18 mouse cellular contexts compared by ENCODE assay signal in the genomic region with DNA sequence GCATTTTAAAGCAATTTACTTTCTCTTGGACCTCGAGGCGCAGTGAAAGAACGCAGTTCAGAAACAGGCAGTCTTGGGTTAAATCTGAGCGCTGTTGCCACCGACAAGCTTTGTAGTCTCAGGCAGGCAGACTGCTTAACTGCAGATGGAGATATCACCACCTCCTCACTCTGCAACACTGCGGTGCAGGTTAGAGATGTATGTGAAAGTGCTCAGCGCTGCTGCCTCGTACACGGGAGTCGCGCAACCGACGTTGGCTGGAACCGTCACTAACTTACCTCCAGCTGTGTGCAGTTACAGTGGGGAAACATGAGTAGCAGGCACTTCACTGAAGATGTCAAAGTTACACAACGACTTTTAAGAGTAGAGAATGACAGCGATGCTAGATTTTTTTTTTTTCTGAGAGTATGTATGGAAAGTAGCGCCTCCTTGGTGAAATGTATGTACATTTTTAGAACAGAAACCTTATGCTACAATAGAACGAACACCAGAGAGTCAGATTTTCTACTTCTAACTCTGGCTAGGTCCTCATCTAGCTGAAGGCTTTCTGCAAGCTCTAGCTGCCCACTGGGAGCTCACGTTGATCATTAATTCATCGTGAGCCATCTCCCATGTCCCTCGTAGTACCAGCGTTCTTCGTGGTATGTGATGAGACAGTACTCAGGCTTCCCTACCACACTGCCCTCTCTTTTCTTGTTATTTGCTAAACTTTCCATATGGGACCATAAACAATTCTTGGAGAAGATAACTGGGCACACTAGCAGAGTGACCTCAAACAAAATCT. TPM values are rescaled to one million over a fixed set of nuclear protein-coding genes. Genes with fewer than 3 reads are reported as not detected.
DNase-seq lines count a peak whose midpoint lies in the region; ATAC-seq and TF ChIP-seq lines count a peak whose summit lies in the region.
"Had no signal": no experiment of that assay in that cellular context is flagged by ENCODE, and none has a peak within 500 bp of the region (broad histone marks: within the 10 kb centered on the region; RNA-seq: fewer than 3 reads in every experiment).

No protein-coding gene starts in this region.

- no peaks in the 10 kb centered on the region for H3K9me3 ChIP-seq in heart, embryonic 13.5 days
- no peaks in the 10 kb centered on the region for H3K9me3 ChIP-seq in midbrain, postnatal 0 days (ENCODE audit: low read length)
- no peaks in the 10 kb centered on the region for H3K9me3 ChIP-seq in midbrain, embryonic 13.5 days
- H3K9me3 ChIP-seq in lung, embryonic 16.5 days (ENCODE audit: control insufficient read depth, low read length), result no peaks in the 10 kb centered on the region
- H3K9me3 ChIP-seq: embryonic facial prominence, embryonic 15.5 days; hindbrain, embryonic 13.5 days; limb, embryonic 15.5 days; neural tube, embryonic 15.5 days had no signal

- ATAC-seq in heart, embryonic 13.5 days (ENCODE audit: extremely low read depth, insufficient number of reproducible peaks, low FRiP score, low TSS enrichment), result no peak
- no peak for ATAC-seq in midbrain, postnatal 0 days (ENCODE audit: low FRiP score)
- ATAC-seq in midbrain, embryonic 13.5 days, result no peak
- no peak for ATAC-seq in lung, embryonic 16.5 days (ENCODE audit: low read depth)
- ATAC-seq: forebrain, embryonic 14.5 days; Patski had no signal

- no peak overlapping the region for H3K27ac ChIP-seq in heart, embryonic 13.5 days (replicated peaks)
- H3K27ac ChIP-seq in midbrain, postnatal 0 days (ENCODE audit: low read depth, low read length), result no peak overlapping the region
- H3K27ac ChIP-seq in midbrain, embryonic 13.5 days, result no peak overlapping the region
- H3K27ac ChIP-seq in lung, embryonic 16.5 days (ENCODE audit: low read length), result no peak overlapping the region
- H3K27ac ChIP-seq: embryonic facial prominence, embryonic 15.5 days; hindbrain, embryonic 13.5 days; limb, embryonic 15.5 days; macrophage; neural tube, embryonic 15.5 days had no signal

- 77% methylated on average over 23 of the region's 23 CpGs for WGBS in heart, embryonic 13.5 days
- WGBS in midbrain, postnatal 0 days, result 89% methylated on average over 23 of the region's 23 CpGs
- 92% methylated on average over 23 of the region's 23 CpGs for WGBS in midbrain, embryonic 13.5 days
- WGBS in lung, embryonic 16.5 days, result 62% methylated on average over 23 of the region's 23 CpGs

- no peak overlapping the region for H3K9ac ChIP-seq in heart, embryonic 13.5 days
- H3K9ac ChIP-seq in midbrain, postnatal 0 days (replicated peaks; ENCODE audit: low read length, poor library complexity, severe bottlenecking), result no peak overlapping the region
- no peak overlapping the region for H3K9ac ChIP-seq in midbrain, embryonic 13.5 days (replicated peaks)
- peak overlapping the region; percentile 13 for H3K9ac ChIP-seq in lung, embryonic 16.5 days (ENCODE audit: low read length)
- H3K9ac ChIP-seq: embryonic facial prominence, embryonic 15.5 days; hindbrain, embryonic 13.5 days; limb, embryonic 15.5 days; neural tube, embryonic 15.5 days had no signal

- peaks cover 12% of the 10 kb centered on the region for H3K4me1 ChIP-seq in heart, embryonic 13.5 days
- H3K4me1 ChIP-seq in midbrain, postnatal 0 days (ENCODE audit: insufficient read depth, low read length), result no peaks in the 10 kb centered on the region
- peaks cover 12% of the 10 kb centered on the region for H3K4me1 ChIP-seq in midbrain, embryonic 13.5 days (replicated peaks)
- no peaks in the 10 kb centered on the region; the same call in 1 of the 2 replicates for H3K4me1 ChIP-seq in lung, embryonic 16.5 days (replicated peaks; ENCODE audit: control insufficient read depth, insufficient read depth, low read length)

- 0 out of 2 replicates have a peak overlapping the region, but pooled peaks have one; percentile 1 for H3K4me2 ChIP-seq in heart, embryonic 13.5 days
- 0 out of 2 replicates have a peak overlapping the region, but pooled peaks have one; percentile 81 for H3K4me2 ChIP-seq in midbrain, postnatal 0 days (ENCODE audit: low read depth, low read length, poor library complexity, severe bottlenecking)
- H3K4me2 ChIP-seq in midbrain, embryonic 13.5 days (replicated peaks), result no peak overlapping the region
- H3K4me2 ChIP-seq in lung, embryonic 16.5 days (ENCODE audit: low read depth, low read length), result peak overlapping the region; percentile 91
- H3K4me2 ChIP-seq: embryonic facial prominence, embryonic 15.5 days; limb, embryonic 15.5 days had no signal

- DNase-seq in heart, adult 8-10 months (ENCODE audit: low spot score), result no peak
- no peak for DNase-seq in midbrain, postnatal 0 days (ENCODE audit: low spot score)
- DNase-seq in right cerebral cortex, postnatal 36 days (ENCODE audit: low spot score in 2 of 2), result peak; percentile 59 to 73
- no peak for DNase-seq in adrenal gland, adult 8-10 months
- DNase-seq in kidney, adult 8-10 months, result no peak
- DNase-seq: cerebellum, adult 2 months; gastrocnemius, postnatal 25 days; kidney, adult 18-20 months had no signal

- no peak overlapping the region for H3K4me3 ChIP-seq in heart, embryonic 13.5 days
- H3K4me3 ChIP-seq in midbrain, postnatal 0 days (ENCODE audit: low read depth, low read length), result no peak overlapping the region
- H3K4me3 ChIP-seq in midbrain, embryonic 13.5 days (replicated peaks), result no peak overlapping the region
- H3K4me3 ChIP-seq in lung, embryonic 16.5 days (ENCODE audit: low read length), result peak overlapping the region; percentile 72
- H3K4me3 ChIP-seq: embryonic facial prominence, embryonic 15.5 days; hindbrain, embryonic 13.5 days; limb, embryonic 15.5 days had no signal

- no peaks in the 10 kb centered on the region for H3K27me3 ChIP-seq in heart, embryonic 13.5 days (replicated peaks)
- H3K27me3 ChIP-seq in midbrain, postnatal 0 days (ENCODE audit: insufficient read depth, low read length), result no peaks in the 10 kb centered on the region
- H3K27me3 ChIP-seq in midbrain, embryonic 13.5 days, result no peaks in the 10 kb centered on the region
- no peaks in the 10 kb centered on the region for H3K27me3 ChIP-seq in lung, embryonic 16.5 days (ENCODE audit: control insufficient read depth, insufficient read depth, low read depth, low read length)
- H3K27me3 ChIP-seq: embryonic facial prominence, embryonic 15.5 days; hindbrain, embryonic 13.5 days; limb, embryonic 15.5 days; neural tube, embryonic 15.5 days; Patski had no signal

- no peak for TF ChIP-seq CTCF in midbrain, postnatal 0 days (IDR thresholded peaks at IDR 0.05)

- peaks cover 28% of the 10 kb centered on the region for H3K36me3 ChIP-seq in heart, embryonic 13.5 days
- H3K36me3 ChIP-seq in midbrain, postnatal 0 days (ENCODE audit: insufficient read depth, low read length), result peaks cover 10% of the 10 kb centered on the region; the same call in 1 of the 2 replicates
- H3K36me3 ChIP-seq in midbrain, embryonic 13.5 days, result peaks cover 20% of the 10 kb centered on the region
- no peaks in the 10 kb centered on the region for H3K36me3 ChIP-seq in lung, embryonic 16.5 days (ENCODE audit: control insufficient read depth, insufficient read depth, low read length)

RNA-seq across cellular contexts. Expression of a gene that starts 1.9 kb away (rescaled TPM):
- polyA plus RNA-seq in heart, embryonic 13.5 days (2015; fragmentation: Nextera tagmentation; extraction: Ambion mirVana), result 4.0 and 4.4 TPM in 2 replicates
- 1 to 10 TPM in 3 of 4 experiments, under 1 TPM in 1; 0.90 to 3.0 (median 1.5) TPM for total RNA-seq in heart, adult 8-10 months (2022)
- total RNA-seq in midbrain, postnatal 0 days (2014; rRNA removed), result 17.2 and 18.0 TPM in 2 replicates
- 9.4 and 10.7 TPM in 2 replicates for polyA plus RNA-seq in midbrain, postnatal 0 days (2015; fragmentation: Nextera tagmentation; extraction: Ambion mirVana)
- polyA plus RNA-seq in midbrain, embryonic 13.5 days (2015; fragmentation: Nextera tagmentation; extraction: Ambion mirVana), result 6.5 and 6.9 TPM in 2 replicates
- polyA plus RNA-seq in lung, embryonic 16.5 days (2015; fragmentation: Nextera tagmentation; extraction: Ambion mirVana), result 35.7 and 43.7 TPM in 2 replicates
- 1 to 10 TPM in 1 of 4 experiments, under 1 TPM in 3; 0.35 to 1.1 (median 0.63) TPM for total RNA-seq in adrenal gland, adult 8-10 months (2022)

RNA-seq across cellular contexts. Expression of a gene that starts 42.8 kb away (rescaled TPM):
- polyA plus RNA-seq in heart, embryonic 13.5 days (2015; fragmentation: Nextera tagmentation; extraction: Ambion mirVana), result 11.8 and 13.2 TPM in 2 replicates
- 10 to 100 TPM in 2 of 4 experiments, 1 to 10 TPM in 2; 6.7 to 11.3 (median 8.8) TPM for total RNA-seq in heart, adult 8-10 months (2022)
- total RNA-seq in midbrain, postnatal 0 days (2014; rRNA removed), result 19.9 and 24.4 TPM in 2 replicates
- 10.9 and 11.5 TPM in 2 replicates for polyA plus RNA-seq in midbrain, postnatal 0 days (2015; fragmentation: Nextera tagmentation; extraction: Ambion mirVana)
- polyA plus RNA-seq in midbrain, embryonic 13.5 days (2015; fragmentation: Nextera tagmentation; extraction: Ambion mirVana), result 15.9 and 16.5 TPM in 2 replicates
- 14.6 and 16.9 TPM in 2 replicates for polyA plus RNA-seq in lung, embryonic 16.5 days (2015; fragmentation: Nextera tagmentation; extraction: Ambion mirVana)
- total RNA-seq in adrenal gland, adult 8-10 months (2022), result 10 to 100 TPM in 3 of 4 experiments, 1 to 10 TPM in 1; 8.5 to 14.1 (median 10.7) TPM

RNA-seq across cellular contexts. Expression of a gene that starts 43.4 kb away (rescaled TPM):
- polyA plus RNA-seq in heart, embryonic 13.5 days (2015; fragmentation: Nextera tagmentation; extraction: Ambion mirVana), result 6.3 and 6.4 TPM in 2 replicates
- total RNA-seq in heart, adult 8-10 months (2022), result 1 to 10 TPM; 3.4 to 4.0 (median 3.9) TPM
- 2.9 and 3.4 TPM in 2 replicates for total RNA-seq in midbrain, postnatal 0 days (2014; rRNA removed)
- polyA plus RNA-seq in midbrain, postnatal 0 days (2015; fragmentation: Nextera tagmentation; extraction: Ambion mirVana), result 1.7 and 1.9 TPM in 2 replicates
- 4.1 and 4.7 TPM in 2 replicates for polyA plus RNA-seq in midbrain, embryonic 13.5 days (2015; fragmentation: Nextera tagmentation; extraction: Ambion mirVana)
- 9.8 and 10.4 TPM in 2 replicates for polyA plus RNA-seq in lung, embryonic 16.5 days (2015; fragmentation: Nextera tagmentation; extraction: Ambion mirVana)
- total RNA-seq in adrenal gland, adult 8-10 months (2022), result 1 to 10 TPM; 5.7 to 7.4 (median 6.7) TPM

Comparison
In these comparisons a context has a peak if more than half of its experiments do, and no peak if none do; other contexts are left out.
1. DNase-seq: peak in right cerebral cortex, postnatal 36 days (2 of 2); none in heart, adult 8-10 months (single experiment), midbrain, postnatal 0 days (single experiment), adrenal gland, adult 8-10 months (single experiment) and kidney, adult 8-10 months (0 of 2).